8 mouse cellular contexts compared by ENCODE assay signal in the genomic region with DNA sequence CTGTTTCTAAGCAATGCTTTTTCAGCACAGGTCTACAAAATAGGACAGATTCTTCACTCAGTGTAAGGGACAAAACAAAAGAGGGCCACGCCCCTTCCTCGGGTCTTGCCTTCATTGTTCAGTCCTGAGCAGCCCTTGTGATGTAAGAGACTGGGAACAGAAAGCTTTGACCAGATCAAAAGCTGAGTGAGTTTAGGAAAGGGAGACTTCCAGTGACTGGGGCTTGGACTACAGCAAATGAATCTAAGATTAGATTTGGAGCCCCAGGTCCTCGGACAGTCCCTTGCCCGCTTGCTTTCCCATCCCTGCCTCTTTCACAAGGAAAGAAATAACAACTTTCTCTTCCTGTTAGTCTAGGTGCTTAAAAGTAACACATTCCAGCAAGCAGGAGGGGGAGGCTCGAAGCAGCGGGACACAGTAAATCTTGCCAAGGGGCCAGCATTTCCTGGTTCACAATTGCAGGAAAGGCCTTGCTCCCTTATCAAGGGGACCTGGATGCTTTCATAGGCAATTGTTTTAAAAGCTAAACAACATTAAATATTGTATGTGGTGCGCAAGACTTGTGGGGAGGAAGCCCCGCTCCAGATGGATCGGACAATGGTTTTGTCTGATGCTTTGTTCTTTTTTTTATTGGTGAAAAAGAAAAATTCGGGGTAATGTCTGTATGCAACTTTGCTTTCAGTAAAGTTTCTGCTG.
DNase-seq lines count a peak whose midpoint lies in the region; ATAC-seq and TF ChIP-seq lines count a peak whose summit lies in the region.

No protein-coding gene starts in this region.

- peaks cover 8% of the 10 kb centered on the region; the same call in 1 of the 2 replicates for H3K4me1 ChIP-seq in forebrain, embryonic 16.5 days (replicated peaks; ENCODE audit: control insufficient read depth, insufficient read depth, low read length)
- 0 out of 2 replicates have a peak, but pooled peaks cover 5% of the 10 kb centered on the region for H3K4me1 ChIP-seq in hindbrain, embryonic 15.5 days (replicated peaks)
- H3K4me1 ChIP-seq in lung, adult 2 months (ENCODE audit: control insufficient read depth, insufficient read depth, low read length): no peaks in the 10 kb centered on the region

- H3K27me3 ChIP-seq in forebrain, embryonic 16.5 days (replicated peaks; ENCODE audit: control insufficient read depth, insufficient read depth, low read length): no peaks in the 10 kb centered on the region
- H3K27me3 ChIP-seq in hindbrain, embryonic 15.5 days: no peaks in the 10 kb centered on the region

- no peaks in the 10 kb centered on the region for H3K9me3 ChIP-seq in forebrain, embryonic 16.5 days (ENCODE audit: control insufficient read depth, low read length)
- H3K9me3 ChIP-seq in hindbrain, embryonic 15.5 days: no peaks in the 10 kb centered on the region

- ATAC-seq in forebrain, embryonic 16.5 days: peak; percentile 55
- peak; percentile 73; the same call in 1 of the 2 replicates for ATAC-seq in hindbrain, embryonic 15.5 days (ENCODE audit: low FRiP score, low read depth)

- TF ChIP-seq CTCF in lung, adult 2 months (IDR thresholded peaks at IDR 0.05; ENCODE audit: insufficient read depth, low read length): no peak

- peak overlapping the region; percentile 12; the same call in 1 of the 2 replicates for H3K4me2 ChIP-seq in forebrain, embryonic 16.5 days (ENCODE audit: low read length)
- H3K4me2 ChIP-seq in hindbrain, embryonic 15.5 days: peak overlapping the region; percentile 20

- TF ChIP-seq POLR2A in lung, adult 2 months (IDR thresholded peaks at IDR 0.05; ENCODE audit: borderline replicate concordance, extremely low read depth, low read depth, low read length): no peak

- no peak overlapping the region for H3K4me3 ChIP-seq in forebrain, embryonic 16.5 days (replicated peaks; ENCODE audit: low read length)
- H3K4me3 ChIP-seq in hindbrain, embryonic 15.5 days: no peak overlapping the region
- peak overlapping the region; percentile 34 for H3K4me3 ChIP-seq in lung, adult 2 months (replicated peaks; ENCODE audit: extremely low read depth, low read depth, low read length)

- WGBS in forebrain, embryonic 16.5 days: 18% methylated on average over 10 of the region's 10 CpGs
- WGBS in hindbrain, embryonic 15.5 days: 24% methylated on average over 10 of the region's 10 CpGs
- 35% methylated on average over 10 of the region's 10 CpGs for WGBS in lung, adult 2 months

- intact Hi-C loops in left cerebral cortex, postnatal 25 days (cut with DNase I): loop anchor here (2.0 kb wide), 1 partner anchor 335 kb away; no protein-coding TSS in a partner anchor

- no peaks in the 10 kb centered on the region for H3K36me3 ChIP-seq in forebrain, embryonic 16.5 days (ENCODE audit: control insufficient read depth, insufficient read depth)
- H3K36me3 ChIP-seq in hindbrain, embryonic 15.5 days: no peaks in the 10 kb centered on the region

- H3K27ac ChIP-seq in forebrain, embryonic 16.5 days (ENCODE audit: low read length): no peak overlapping the region; the same call in 1 of the 2 replicates
- no peak overlapping the region for H3K27ac ChIP-seq in hindbrain, embryonic 15.5 days (replicated peaks)

- peak; percentile 10 to 34 for DNase-seq in cerebellum, postnatal 10 days
- no peak for DNase-seq in cerebellum, adult 8-10 months
- DNase-seq in lung, adult 2 months: peak; percentile 20
- peak; percentile 13 for DNase-seq in ovary, postnatal 14 days (ENCODE audit: low spot score)
- no peak for DNase-seq in layer of hippocampus, postnatal 14 days (ENCODE audit: low spot score in 2 of 2)
- DNase-seq in left cerebral cortex, postnatal 25 days (ENCODE audit: low spot score in 2 of 2): no peak

- H3K9ac ChIP-seq in forebrain, embryonic 16.5 days (replicated peaks; ENCODE audit: low read depth, low read length): no peak overlapping the region; the same call in 1 of the 2 replicates
- H3K9ac ChIP-seq in hindbrain, embryonic 15.5 days: no peak overlapping the region

Comparison
In these comparisons a context has a peak if more than half of its experiments do, and no peak if none do; other contexts are left out.
1. DNase-seq: peak in cerebellum, postnatal 10 days (2 of 2), lung, adult 2 months (single experiment) and ovary, postnatal 14 days (single experiment); none in cerebellum, adult 8-10 months (single experiment), layer of hippocampus, postnatal 14 days (0 of 2) and left cerebral cortex, postnatal 25 days (0 of 2).